Mouse (Mus musculus) hindbrain, embryonic 13.5 days (tissue): ENCODE data around the gene Lmna. TPM values are rescaled to one million over a fixed set of nuclear protein-coding genes. Genes with fewer than 3 reads are reported as not detected.

Experiments used
- ATAC-seq: fragments of 200-750 bp; cut with Nextera tagmentation; 2 replicates; pipeline ENCODE4 v1.8.0; 2017; ENCODE audit warnings: moderate TSS enrichment; ENCODE audit not compliant: low FRiP score
- H3K27ac ChIP-seq: fragments of 300-500 bp; sonication (generic); 2 replicates; pipeline ENCODE4 v1.5.1; 2015; ENCODE audit warnings: inconsistent platforms, mild to moderate bottlenecking, moderate library complexity
- H3K27me3 ChIP-seq: fragments of 300-500 bp; sonication (generic); 2 replicates; pipeline ENCODE4 v1.6.1; 2015; ENCODE audit warnings: mild to moderate bottlenecking, inconsistent platforms
- H3K36me3 ChIP-seq: fragments of 300-500 bp; sonication (generic); 2 replicates; pipeline ENCODE4 v1.6.1; 2015; ENCODE audit warnings: mild to moderate bottlenecking, inconsistent platforms
- H3K4me1 ChIP-seq: fragments of 300-500 bp; sonication (generic); replicated peaks from 2 replicates; pipeline ENCODE4 v1.6.1; 2015; ENCODE audit warnings: inconsistent platforms
- H3K4me2 ChIP-seq: fragments of 300-500 bp; sonication (generic); 2 replicates; pipeline ENCODE4 v1.6.1; 2015; ENCODE audit warnings: inconsistent platforms, mild to moderate bottlenecking, moderate library complexity
- H3K4me3 ChIP-seq: fragments of 300-500 bp; sonication (generic); 2 replicates; pipeline ENCODE4 v1.5.1; 2015; ENCODE audit warnings: mild to moderate bottlenecking, inconsistent platforms
- H3K9ac ChIP-seq: fragments of 300-500 bp; sonication (generic); 2 replicates; pipeline ENCODE4 v1.6.1; 2015; ENCODE audit warnings: mild to moderate bottlenecking, inconsistent platforms
- H3K9me3 ChIP-seq: fragments of 300-500 bp; sonication (generic); 2 replicates; pipeline ENCODE4 v1.6.1; 2016; ENCODE audit warnings: inconsistent platforms
- WGBS: fragments of 180-500 bp; shearing (Covaris S2); methylation state at CpG from one replicate; pipeline ENCODE4 v1.1.7; 2015; 5-methylcytosine and 5-hydroxymethylcytosine counted together
- polyA plus RNA-seq: library from polyadenylated mRNA; unstranded; fragments of >200 nt; fragmentation: Nextera tagmentation; extraction: Ambion mirVana; gene quantifications from 2 replicates; pipeline ENCODE4 v1.2.1, GENCODE M21; 2015

Gene Lmna
- polyA plus RNA-seq, 1 experiment from 2014 or later = 31.9 TPM

GRCm38 (mm10) chr3:88456313-88456712 lies 53.4 kb downstream of the Lmna start:
- Histone ChIP-seq H3K4me3 (no peak overlapping the region), H3K27me3 (peaks cover 10% of the 10 kb centered on the region), H3K4me1 (peaks cover 46% of the 10 kb centered on the region), H3K27ac (no peak overlapping the region), H3K4me2 (peak overlapping the region; percentile 84), H3K9ac (peak overlapping the region; percentile 82; the same call in 1 of the 2 replicates), H3K9me3 (no peaks in the 10 kb centered on the region), H3K36me3 (peaks cover 33% of the 10 kb centered on the region)
- no peak for ATAC-seq
- 80% methylated on average over 8 of the region's 8 CpGs for WGBS

GRCm38 (mm10) chr3:88455588-88456264 lies 54.0 kb downstream of the Lmna start:
- Histone ChIP-seq H3K27me3 (peaks cover 14% of the 10 kb centered on the region), H3K9ac (peak overlapping the region; percentile 58), H3K4me3 (no peak overlapping the region), H3K4me2 (no peak overlapping the region), H3K27ac (no peak overlapping the region), H3K9me3 (no peaks in the 10 kb centered on the region), H3K36me3 (peaks cover 39% of the 10 kb centered on the region), H3K4me1 (peaks cover 40% of the 10 kb centered on the region)
- WGBS = 82% methylated on average over 18 of the region's 18 CpGs
- ATAC-seq = no peak

GRCm38 (mm10) chr3:88454762-88455587 lies 54.8 kb downstream of the Lmna start:
- no peak overlapping the region for H3K27ac ChIP-seq
- peak overlapping the region; percentile 58 for H3K9ac ChIP-seq
- no peaks in the 10 kb centered on the region for H3K9me3 ChIP-seq
- 62% methylated on average over 9 of the region's 9 CpGs for WGBS
- no peak overlapping the region for H3K4me3 ChIP-seq
- no peak for ATAC-seq
- H3K36me3 ChIP-seq = peaks cover 47% of the 10 kb centered on the region
- no peak overlapping the region for H3K4me2 ChIP-seq
- peaks cover 40% of the 10 kb centered on the region for H3K4me1 ChIP-seq
- peaks cover 20% of the 10 kb centered on the region for H3K27me3 ChIP-seq

GRCm38 (mm10) chr3:88453986-88454385 lies 55.8 kb downstream of the Lmna start:
- H3K36me3 ChIP-seq = peaks cover 57% of the 10 kb centered on the region
- no peak for ATAC-seq
- H3K27ac ChIP-seq = no peak overlapping the region
- no peaks in the 10 kb centered on the region for H3K9me3 ChIP-seq
- WGBS = 83% methylated on average over 8 of the region's 8 CpGs
- H3K27me3 ChIP-seq = peaks cover 23% of the 10 kb centered on the region
- peaks cover 46% of the 10 kb centered on the region for H3K4me1 ChIP-seq
- no peak overlapping the region for H3K4me3 ChIP-seq
- H3K9ac ChIP-seq = no peak overlapping the region
- H3K4me2 ChIP-seq = no peak overlapping the region

- H3K27ac ChIP-seq = no peak overlapping the region
- ATAC-seq = no peak
- WGBS = 63% methylated on average over 8 of the region's 8 CpGs
Measured at GRCm38 (mm10) chr3:88453369-88453768, 56.4 kb downstream of the Lmna start.

GRCm38 (mm10) chr3:88452716-88453115 lies 57.0 kb downstream of the Lmna start:
- peaks cover 29% of the 10 kb centered on the region for H3K27me3 ChIP-seq
- no peaks in the 10 kb centered on the region for H3K9me3 ChIP-seq
- no peak for ATAC-seq
- H3K9ac ChIP-seq = 0 out of 2 replicates have a peak overlapping the region, but pooled peaks have one; percentile 5
- WGBS = 74% methylated on average over 6 of the region's 6 CpGs
- no peak overlapping the region for H3K4me3 ChIP-seq
- peaks cover 35% of the 10 kb centered on the region for H3K4me1 ChIP-seq
- peaks cover 67% of the 10 kb centered on the region for H3K36me3 ChIP-seq
- H3K4me2 ChIP-seq = no peak overlapping the region
- H3K27ac ChIP-seq = no peak overlapping the region

More at GRCm38 (mm10) chr3:88453369-88453768, 56.4 kb downstream of the Lmna start:
- Histone ChIP-seq H3K9ac (no peak overlapping the region), H3K27me3 (peaks cover 24% of the 10 kb centered on the region), H3K4me2 (no peak overlapping the region), H3K4me1 (peaks cover 41% of the 10 kb centered on the region), H3K36me3 (peaks cover 61% of the 10 kb centered on the region), H3K4me3 (no peak overlapping the region), H3K9me3 (no peaks in the 10 kb centered on the region)

- peaks cover 30% of the 10 kb centered on the region for H3K4me1 ChIP-seq
- H3K27me3 ChIP-seq = peaks cover 29% of the 10 kb centered on the region
- H3K4me2 ChIP-seq = no peak overlapping the region
- H3K4me3 ChIP-seq = no peak overlapping the region
- WGBS = 84% methylated on average over 5 of the region's 5 CpGs
- H3K9me3 ChIP-seq = no peaks in the 10 kb centered on the region
- peaks cover 72% of the 10 kb centered on the region for H3K36me3 ChIP-seq
- ATAC-seq = no peak
- no peak overlapping the region for H3K27ac ChIP-seq
- no peak overlapping the region for H3K9ac ChIP-seq
Measured at GRCm38 (mm10) chr3:88452246-88452645, 57.5 kb downstream of the Lmna start.

- H3K9me3 ChIP-seq = no peaks in the 10 kb centered on the region
- no peak for ATAC-seq
- H3K4me1 ChIP-seq = peaks cover 19% of the 10 kb centered on the region; the same call in 1 of the 2 replicates
- peaks cover 29% of the 10 kb centered on the region for H3K27me3 ChIP-seq
- H3K9ac ChIP-seq = 0 out of 2 replicates have a peak overlapping the region, but pooled peaks have one; percentile 8
- whole genome bisulfite sequencing = 78% methylated on average over 12 of the region's 12 CpGs
- H3K4me3 ChIP-seq = no peak overlapping the region
- no peak overlapping the region for H3K4me2 ChIP-seq
- peaks cover 88% of the 10 kb centered on the region for H3K36me3 ChIP-seq
- H3K27ac ChIP-seq = no peak overlapping the region
Measured at GRCm38 (mm10) chr3:88450379-88451131, 59.2 kb downstream of the Lmna start.

- H3K27me3 ChIP-seq = peaks cover 26% of the 10 kb centered on the region
- H3K36me3 ChIP-seq = peaks cover 94% of the 10 kb centered on the region
- 0 out of 2 replicates have a peak, but pooled peaks have one; percentile 36 for ATAC-seq
- peaks cover 12% of the 10 kb centered on the region; the same call in 1 of the 2 replicates for H3K4me1 ChIP-seq
- H3K4me3 ChIP-seq = peak overlapping the region; percentile 18; the same call in 1 of the 2 replicates
- WGBS = 6% methylated on average over 20 of the region's 21 CpGs
- H3K4me2 ChIP-seq = peak overlapping the region; percentile 39
- H3K9ac ChIP-seq = peak overlapping the region; percentile 60; the same call in 1 of the 2 replicates
- no peaks in the 10 kb centered on the region for H3K9me3 ChIP-seq
- no peak overlapping the region; the same call in 1 of the 2 replicates for H3K27ac ChIP-seq
Measured at GRCm38 (mm10) chr3:88449395-88450023, 60.2 kb downstream of the Lmna start.

GRCm38 (mm10) chr3:88448443-88448842 lies 61.3 kb downstream of the Lmna start:
- Histone ChIP-seq H3K27me3 (peaks cover 27% of the 10 kb centered on the region), H3K36me3 (peaks cover 92% of the 10 kb centered on the region), H3K4me1 (peaks cover 12% of the 10 kb centered on the region; the same call in 1 of the 2 replicates), H3K9me3 (no peaks in the 10 kb centered on the region), H3K4me3 (no peak overlapping the region), H3K4me2 (no peak overlapping the region), H3K27ac (no peak overlapping the region), H3K9ac (no peak overlapping the region)
- no peak for ATAC-seq
- WGBS = 94% methylated on average over 8 of the region's 8 CpGs

GRCm38 (mm10) chr3:88447676-88448183 lies 62.0 kb downstream of the Lmna start:
- Histone ChIP-seq H3K4me1 (peaks cover 12% of the 10 kb centered on the region; the same call in 1 of the 2 replicates), H3K4me3 (no peak overlapping the region), H3K9me3 (no peaks in the 10 kb centered on the region), H3K36me3 (peaks cover 93% of the 10 kb centered on the region), H3K27ac (no peak overlapping the region), H3K4me2 (no peak overlapping the region), H3K9ac (no peak overlapping the region), H3K27me3 (peaks cover 22% of the 10 kb centered on the region)
- no peak for ATAC-seq
- 53% methylated on average over 8 of the region's 8 CpGs for whole genome bisulfite sequencing
